Mouse (Mus musculus) spleen, adult 2 months (tissue): ENCODE data around the gene Klhl5.

Experiments
- CTCF ChIP-seq: fragments of 200-500 bp; IDR thresholded peaks from 2 replicates; pipeline ENCODE4 v1.5.1; 2011; ENCODE audit warnings: mild to moderate bottlenecking, inconsistent platforms; ENCODE audit not compliant: insufficient read depth, insufficient read length, insufficient replicate concordance; ENCODE audit errors: extremely low read depth
- POLR2A ChIP-seq: fragments of 200-500 bp; IDR thresholded peaks from 2 replicates; pipeline ENCODE4 v1.6.1; 2011; ENCODE audit warnings: low read depth, low read length, inconsistent platforms

DNA sequence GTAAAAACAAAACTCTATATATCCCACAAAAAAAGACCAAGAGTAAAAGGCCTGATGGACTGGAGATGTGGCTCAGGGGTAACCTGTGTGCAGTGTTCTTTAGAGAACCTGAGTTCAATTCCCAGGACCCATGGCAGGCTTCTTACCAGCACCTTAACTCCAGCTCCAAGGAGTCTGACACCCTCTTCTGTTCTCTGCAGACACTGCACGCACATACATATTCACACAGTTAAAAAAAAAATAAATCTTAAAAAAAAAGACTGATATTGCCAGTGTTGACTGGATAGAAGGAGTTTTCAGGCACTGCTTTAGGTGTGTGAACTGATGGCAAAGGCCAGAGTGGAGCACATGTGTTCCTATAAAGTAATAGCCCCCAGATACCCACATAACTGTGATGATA lies 18.8 kb downstream of the Klhl5 start:
- TF ChIP-seq CTCF (no peak), POLR2A (no peak)
